Mouse (Mus musculus) adipocyte (in vitro differentiated cells): ENCODE results near the gene Kazald1.
"Not testable (repeated sequence)": the region's sequence is repeated elsewhere in the genome, so short reads cannot be mapped to it uniquely, and the experiment has no call there.

Experiments
- DNase-seq: peaks from one replicate; pipeline ENCODE4 v3.0.0-alpha.2; 2016; ENCODE audit warnings: low spot score

Kazald1 gene

GRCm38 (mm10) chr19:45074580-45075322, at the start of gene Kazald1:
Kazald1 (plus strand) TSS chr19:45075241.
- peak; percentile 97 for DNase-seq

DNA sequence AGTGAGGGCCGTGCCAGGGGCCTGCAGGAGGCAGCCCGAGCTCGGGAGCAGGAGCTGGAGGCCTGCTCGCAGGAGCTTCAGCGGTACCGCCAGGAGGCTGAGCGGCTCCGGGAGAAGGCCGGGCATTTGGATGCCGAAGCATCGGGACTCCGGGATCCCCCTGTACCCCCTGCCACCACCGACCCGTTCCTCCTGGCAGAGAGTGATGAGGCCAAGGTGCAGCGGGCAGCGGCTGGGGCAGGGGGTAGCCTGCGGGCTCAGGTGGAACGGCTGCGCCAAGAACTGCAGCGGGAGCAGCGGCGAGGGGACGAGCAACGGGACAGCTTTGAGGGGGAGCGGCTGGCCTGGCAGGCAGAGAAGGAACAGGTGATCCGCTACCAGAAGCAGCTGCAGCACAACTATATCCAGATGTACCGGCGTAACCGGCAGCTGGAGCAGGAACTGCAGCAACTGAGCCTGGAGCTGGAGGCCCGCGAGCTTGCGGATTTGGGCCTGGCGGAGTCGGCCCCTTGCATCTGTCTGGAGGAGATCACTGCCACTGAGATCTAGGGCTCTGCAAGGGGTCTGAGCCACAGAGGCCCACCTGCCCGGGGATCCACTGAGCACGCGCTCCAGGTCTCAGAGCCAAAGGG, 49.0 kb upstream of the Kazald1 start:
- no peak for DNase-seq

- peak; percentile 84 for DNase-seq
Measured at GRCm38 (mm10) chr19:45026958-45027670, 47.9 kb upstream of the Kazald1 start.

- no peak for DNase-seq
Measured at GRCm38 (mm10) chr19:45027848-45028247, 47.2 kb upstream of the Kazald1 start.

DNA sequence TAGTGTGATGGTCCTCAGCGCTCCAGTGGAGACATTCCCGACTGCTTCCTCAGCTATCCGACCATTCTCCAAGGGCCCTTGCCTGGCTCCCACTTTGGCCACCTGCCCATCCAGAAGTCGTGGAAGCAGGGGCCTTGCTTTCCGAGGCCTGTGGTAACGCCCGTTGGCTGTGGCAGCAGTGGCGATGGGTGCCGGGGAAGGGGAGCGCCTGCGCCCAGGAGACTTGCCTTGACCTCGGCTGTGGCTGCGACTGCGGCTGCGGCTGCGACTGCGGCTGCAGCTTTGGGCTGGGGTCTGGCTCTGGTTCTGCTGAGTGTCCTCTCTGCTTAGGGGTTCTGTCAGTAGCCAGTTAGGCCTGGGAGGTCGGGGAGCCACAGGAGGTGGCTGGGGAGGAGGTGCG, 46.3 kb upstream of the Kazald1 start:
- DNase-seq = no peak

DNA sequence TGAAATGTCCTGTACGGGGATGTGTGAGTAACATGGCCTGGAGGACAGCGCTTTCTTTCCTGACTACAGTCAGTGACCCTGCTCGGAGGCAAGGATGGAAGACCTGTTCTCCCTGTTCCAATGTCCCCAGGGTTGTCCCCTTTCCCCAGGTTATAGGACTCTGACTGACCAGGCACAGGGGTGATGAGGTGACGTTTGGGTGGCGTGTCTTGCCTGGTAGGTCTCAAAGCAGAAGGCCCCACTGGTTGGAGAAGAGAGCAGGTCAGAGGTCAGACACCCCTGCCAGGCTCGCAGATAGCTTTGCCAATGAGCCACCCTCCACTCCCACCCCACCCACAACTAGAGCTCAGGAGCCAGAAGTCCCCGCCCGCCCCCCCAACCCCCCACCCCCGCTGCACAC, 45.5 kb upstream of the Kazald1 start:
- DNase-seq = no peak

DNA sequence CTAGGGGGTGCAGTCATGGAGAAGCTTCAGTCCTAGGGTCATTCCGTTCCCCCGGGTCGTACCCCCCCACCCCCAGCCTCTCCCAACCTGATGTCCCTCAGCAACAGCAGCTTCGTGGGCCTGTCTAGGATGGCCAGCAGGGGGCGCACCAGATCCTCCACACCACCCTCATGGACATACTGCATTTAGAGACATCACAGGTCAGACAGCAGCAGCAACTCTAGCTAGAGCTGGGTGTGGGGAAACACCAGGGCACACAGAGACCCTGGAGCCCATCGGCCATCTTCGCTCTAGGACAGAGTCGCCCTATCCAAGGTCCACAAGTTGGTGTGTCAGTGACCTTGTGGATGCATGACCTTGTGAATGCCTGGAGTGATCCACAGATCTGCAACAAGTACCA, 44.9 kb upstream of the Kazald1 start:
- DNase-seq = peak; percentile 67

GRCm38 (mm10) chr19:45030746-45031693, 44.0 kb upstream of the Kazald1 start:
- peak; percentile 98 for DNase-seq

- peak; percentile 92 for DNase-seq
Measured at GRCm38 (mm10) chr19:45031780-45032179, 43.3 kb upstream of the Kazald1 start.

- DNase-seq = peak; percentile 58
Measured at GRCm38 (mm10) chr19:45032570-45033332, 42.3 kb upstream of the Kazald1 start.

DNA sequence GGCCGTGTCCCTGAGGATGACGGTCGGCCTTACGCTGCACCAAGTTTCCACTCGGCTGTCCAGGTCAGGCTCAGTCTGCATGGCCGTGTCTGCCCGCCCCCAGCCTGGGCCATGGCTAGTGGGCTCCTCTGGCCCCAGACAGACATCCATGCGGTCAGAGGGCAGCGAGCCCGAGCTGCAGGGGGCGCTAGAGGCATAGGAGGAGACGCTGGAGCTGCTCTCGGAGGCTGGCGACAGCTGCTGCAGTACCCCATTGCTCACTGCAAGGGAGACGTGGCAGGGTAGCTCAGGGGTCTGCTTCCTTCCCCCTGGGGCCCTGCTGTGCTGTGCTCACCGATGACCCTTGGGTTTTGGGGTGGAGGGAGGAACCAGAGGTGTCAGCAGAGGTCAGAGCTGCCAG, 38.2 kb upstream of the Kazald1 start:
- no peak for DNase-seq

DNA sequence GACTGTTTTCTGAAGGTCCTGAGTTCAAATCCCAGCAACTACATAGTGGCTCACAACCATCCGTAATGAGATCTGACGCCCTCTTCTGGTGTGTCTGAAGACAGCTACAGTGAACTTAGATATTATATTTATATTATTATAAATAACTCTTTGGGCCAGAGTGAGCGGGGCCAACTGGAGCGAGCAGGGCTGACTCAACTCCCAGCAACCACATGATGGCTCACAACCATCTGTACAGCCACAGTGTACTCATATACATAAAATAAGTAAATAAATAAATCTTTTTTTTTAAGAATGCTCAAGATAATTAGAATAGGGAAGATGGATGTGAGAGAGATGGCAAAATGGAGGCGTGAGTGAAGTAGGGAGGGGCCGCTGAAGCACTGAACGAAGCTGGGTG, 36.8 kb upstream of the Kazald1 start:
- not testable (repeated sequence) for DNase-seq

DNA sequence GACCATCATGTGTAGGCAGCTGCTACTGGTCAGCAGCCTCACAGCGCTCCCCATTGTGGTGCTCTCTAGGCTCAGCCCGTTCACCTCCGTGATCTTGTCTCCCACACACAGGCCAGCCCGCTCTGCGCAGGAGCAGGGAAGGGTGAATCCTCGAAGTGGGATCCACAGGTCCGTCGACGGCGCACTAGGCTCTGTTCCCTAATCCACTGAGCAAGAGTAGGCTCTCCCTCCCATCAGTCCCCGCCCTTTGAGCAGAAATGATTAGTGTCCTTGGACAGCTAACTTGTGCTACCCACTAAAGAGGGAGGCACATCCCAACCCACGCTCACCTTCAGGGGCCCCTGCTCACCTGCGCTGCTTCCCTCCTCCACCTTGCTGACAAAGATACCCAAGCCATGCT, 34.8 kb upstream of the Kazald1 start:
- no peak for DNase-seq

DNA sequence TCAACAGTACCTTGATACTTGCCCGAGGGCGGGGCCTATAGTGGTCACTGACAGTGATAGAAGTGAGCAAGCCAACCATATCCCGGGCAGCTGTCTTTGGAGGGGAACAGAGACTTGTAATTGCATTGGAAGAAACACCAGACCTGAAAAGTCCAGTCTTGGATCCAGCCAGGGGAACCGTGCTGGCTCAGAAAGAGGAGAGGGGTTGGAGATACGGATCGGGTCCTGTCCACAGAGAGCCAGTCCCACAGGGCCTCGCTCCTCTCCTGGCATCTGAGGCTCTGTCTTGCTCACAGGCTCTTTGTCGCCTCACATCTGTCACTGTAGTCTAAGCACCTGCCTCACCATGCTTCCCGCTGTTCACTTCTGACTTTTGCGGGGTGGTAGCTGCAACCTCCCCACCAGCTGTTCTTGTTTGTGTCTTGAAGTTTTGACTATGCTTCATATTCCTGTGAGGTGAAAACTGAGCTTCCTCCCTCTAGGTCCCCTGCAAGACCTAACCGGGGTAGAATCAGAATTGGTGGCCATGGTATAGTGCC, 30.6 kb upstream of the Kazald1 start:
- DNase-seq = no peak

DNA sequence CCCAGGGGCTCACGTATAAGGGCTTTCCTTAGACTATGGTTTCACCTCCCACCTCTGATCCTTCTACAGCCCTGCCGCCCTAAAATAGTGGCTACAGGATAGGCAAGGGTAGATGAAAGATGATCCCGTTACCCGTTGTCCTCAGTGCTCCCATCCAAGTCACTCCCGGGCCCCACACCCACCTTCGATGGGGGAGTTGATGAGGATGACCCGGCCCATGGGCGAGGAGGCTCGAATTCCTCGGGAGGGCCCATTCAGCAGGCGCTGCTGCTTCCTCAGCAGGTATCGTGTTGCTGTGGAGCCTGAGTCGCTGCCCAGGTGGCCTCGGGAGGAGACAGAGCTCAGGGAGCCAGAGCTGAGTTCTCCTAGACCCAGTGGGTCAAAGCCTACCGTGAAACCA, 29.8 kb upstream of the Kazald1 start:
- no peak for DNase-seq

DNA sequence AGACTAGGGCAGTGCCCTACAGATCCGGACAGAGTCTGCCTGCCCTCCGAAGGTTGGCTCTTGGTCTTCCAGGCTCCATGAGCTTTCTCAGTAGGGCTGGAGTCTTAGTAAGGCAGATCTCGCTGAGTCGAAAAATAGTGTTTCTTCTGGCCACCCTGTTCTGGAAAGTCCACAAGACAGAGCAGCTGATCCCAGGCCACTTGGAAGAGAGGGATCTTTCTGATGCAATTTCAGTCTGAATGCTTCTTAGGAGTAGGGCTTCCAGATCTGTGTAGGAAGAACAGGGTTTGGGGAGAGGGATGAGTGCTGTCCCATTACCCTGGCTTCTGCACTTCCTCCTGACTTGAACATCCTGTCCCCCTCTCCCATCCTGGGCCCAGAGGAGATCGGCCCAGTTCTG, 29.4 kb upstream of the Kazald1 start, which contains the start of gene Pdzd7:
Gene Pdzd7, minus strand, starts transcription at position 67 of the 400 bp plus-strand sequence.
- DNase-seq = no peak

DNA sequence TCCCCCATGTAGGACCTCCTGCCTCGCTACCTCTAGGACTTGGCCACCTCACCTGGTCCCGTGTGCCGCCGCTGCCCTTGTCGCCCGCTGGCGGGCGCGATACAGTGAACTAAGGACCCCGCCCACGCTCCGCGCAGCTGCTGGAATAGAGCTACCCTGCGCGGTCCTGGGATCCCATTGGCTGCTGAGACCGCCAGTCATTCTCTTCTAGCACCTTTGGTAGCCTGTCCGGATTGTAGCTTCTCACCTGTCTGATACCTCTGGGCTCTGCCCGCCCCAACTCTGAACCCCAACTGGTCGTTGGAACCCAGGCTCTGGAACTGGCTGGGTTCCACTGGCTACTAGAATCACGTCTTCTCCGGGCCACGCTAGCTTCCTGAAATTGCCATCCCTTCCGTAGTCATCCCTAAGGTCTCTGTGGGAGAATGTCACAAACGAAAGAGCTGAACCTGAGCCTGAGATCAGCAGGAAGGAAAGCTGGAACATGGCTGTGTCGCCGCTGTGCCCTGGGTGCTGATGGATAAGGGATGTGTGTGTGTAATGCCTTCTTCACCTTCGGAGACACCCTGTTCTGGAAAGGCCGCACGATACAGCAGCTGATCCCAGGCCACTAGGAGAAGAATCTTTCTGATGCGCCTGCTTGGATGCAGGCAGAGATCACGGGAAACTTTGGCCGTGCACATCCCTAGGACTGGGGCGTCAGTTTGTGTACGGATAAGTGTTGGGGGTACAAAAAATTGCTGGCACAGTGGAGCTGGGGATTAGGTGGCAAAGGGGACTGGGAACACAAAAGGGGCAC, 28.3 kb upstream of the Kazald1 start:
- no peak for DNase-seq

GRCm38 (mm10) chr19:45047417-45047934, 27.6 kb upstream of the Kazald1 start, which contains the start of gene Sfxn3:
Sfxn3 (plus strand) TSS chr19:45047503.
- DNase-seq = peak; percentile 93

DNA sequence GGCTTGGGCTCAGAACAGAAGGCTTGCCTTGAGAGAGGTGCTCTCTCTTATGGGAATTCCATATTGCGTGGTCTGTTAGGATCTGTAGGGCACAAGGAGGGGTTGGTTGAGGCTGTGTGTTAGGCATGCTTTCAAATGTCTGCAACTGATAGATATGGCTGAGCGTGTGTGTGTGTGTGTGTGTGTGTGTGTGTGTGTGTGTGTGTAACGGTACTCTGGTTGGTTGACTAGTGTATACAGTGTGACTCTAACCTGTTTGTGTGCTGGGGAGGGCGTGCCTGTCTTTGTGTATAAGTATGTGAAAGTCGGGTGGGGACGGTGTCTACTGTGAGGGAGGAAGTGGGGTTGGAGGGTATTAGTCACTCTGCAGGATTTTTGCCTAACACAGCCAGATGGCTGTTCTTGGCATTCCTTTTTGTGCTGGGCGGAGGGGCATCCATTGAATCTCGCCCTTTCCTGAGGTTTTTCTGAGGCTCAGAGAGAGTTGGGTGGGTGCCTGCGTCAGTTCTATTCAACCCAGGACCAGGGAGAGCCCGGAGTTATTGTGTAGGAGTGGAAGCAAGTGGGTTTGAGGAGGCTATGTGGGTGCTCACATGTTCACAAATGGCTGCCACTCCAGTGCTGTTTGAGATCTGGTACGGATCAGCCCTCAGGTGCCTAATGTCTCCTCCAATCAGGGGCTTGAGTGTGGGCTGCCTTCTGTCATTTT, 27.0 kb upstream of the Kazald1 start:
- no peak for DNase-seq
